Mouse (Mus musculus) left cerebral cortex, adult 2 months (tissue): Measurements from ENCODE around the gene Slc25a5. TPM values are rescaled to one million over a fixed set of nuclear protein-coding genes. Genes with fewer than 3 reads are reported as not detected.

Experiments
- DNase-seq, 2 experiments: peaks; one replicate each; pipeline ENCODE4 v3.0.0; 2021 to 2022; ENCODE audit warnings: low spot score in 2 of 2, mixed read lengths in 1 of 2; ENCODE audit errors: extremely low spot score in 1 of 2
- H3K27ac ChIP-seq: fragments of 200-600 bp; 2 replicates; pipeline ENCODE4 v1.8.1; 2022
- H3K4me3 ChIP-seq: fragments of 200-600 bp; 2 replicates; pipeline ENCODE4 v1.8.1; 2022
- CTCF ChIP-seq: fragments of 200-600 bp; IDR thresholded peaks from 2 replicates; pipeline ENCODE4 v1.8.1; 2022; ENCODE audit warnings: antibody characterized with exemption, mild to moderate bottlenecking, moderate library complexity
- intact Hi-C: fragments of 180-260 bp; cut with DNase I; formaldehyde crosslinking; loops from one replicate; pipeline ENCODE4 v1.15.1; 2025
- long read RNA-seq, 2 experiments: library from polyadenylated mRNA; stranded (forward); transcript quantifications; one replicate each; pipeline ENCODE4 v2.0.0; 2021; ENCODE audit warnings: borderline mapping rate in 2 of 2
- total RNA-seq, 2 experiments: library from RNA; stranded (reverse); gene quantifications; 2 replicates each; pipeline ENCODE4 v1.2.3; 2021

Gene Slc25a5
- total RNA-seq = 100 to 1,000 TPM; 302 to 310 TPM
- long read RNA-seq, experiment 1, transcript Slc25a5-201 (4 exons, 1,240 nt) = major isoform, 274 of 997 reads
- long read RNA-seq, experiment 1, partial matches to known transcripts = 5 of 997 reads
- long read RNA-seq, experiment 1, other reads (novel, unspliced or antisense) = 718 of 997 reads
- long read RNA-seq, experiment 2, transcript Slc25a5-201 (4 exons, 1,240 nt) = major isoform, 197 of 507 reads
- long read RNA-seq, experiment 2, partial matches to known transcripts = 1 of 507 reads
- long read RNA-seq, experiment 2, other reads (novel, unspliced or antisense) = 308 of 507 reads

DNA sequence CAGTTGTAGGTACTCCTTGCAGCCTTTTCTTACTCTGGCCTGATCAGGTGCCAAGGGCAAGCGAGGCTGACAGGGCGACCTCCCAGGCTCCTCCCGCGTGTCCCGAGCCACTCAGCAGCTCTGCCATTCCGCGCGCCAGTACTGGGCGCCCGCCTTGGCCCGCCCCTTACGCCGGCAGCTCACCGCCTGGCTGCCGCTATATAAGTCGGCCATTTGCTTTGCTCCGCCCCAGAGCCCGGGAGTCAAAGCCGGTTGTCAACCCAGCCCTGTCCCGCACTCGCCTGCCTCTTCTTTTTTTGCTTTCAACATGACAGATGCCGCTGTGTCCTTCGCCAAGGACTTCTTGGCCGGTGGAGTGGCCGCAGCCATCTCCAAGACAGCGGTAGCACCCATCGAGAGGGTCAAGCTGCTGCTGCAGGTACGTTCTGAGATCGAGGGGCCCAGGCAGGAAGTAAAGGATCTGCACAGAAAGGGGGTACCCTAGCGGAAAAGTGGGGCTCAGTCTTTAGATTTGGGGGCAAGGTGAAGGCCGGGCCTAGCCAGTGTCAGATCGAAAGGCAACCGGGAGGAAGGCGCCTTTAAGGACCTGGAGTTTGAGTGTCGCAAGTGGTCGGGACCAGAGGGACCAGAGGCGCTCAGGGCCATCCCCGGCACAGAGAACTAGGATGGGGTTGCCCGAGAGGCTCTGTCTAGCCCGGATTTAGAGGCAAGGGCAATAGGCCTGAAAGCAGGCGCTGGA, at the start of gene Slc25a5:
TSS of gene Slc25a5 (plus strand) at position 228 of the 739 bp plus-strand sequence.
- H3K4me3 ChIP-seq = peak within 1 kb of the TSS; percentile 71
- peak within 1 kb of the TSS; percentile 93 for H3K27ac ChIP-seq
- no peak for TF ChIP-seq CTCF
- peak; percentile 74 to 83 for DNase-seq
- intact Hi-C loops = loop anchor here (1.0 to 5.0 kb wide), 3 partner anchors 13 to 153 kb away; no protein-coding TSS in a partner anchor

DNA sequence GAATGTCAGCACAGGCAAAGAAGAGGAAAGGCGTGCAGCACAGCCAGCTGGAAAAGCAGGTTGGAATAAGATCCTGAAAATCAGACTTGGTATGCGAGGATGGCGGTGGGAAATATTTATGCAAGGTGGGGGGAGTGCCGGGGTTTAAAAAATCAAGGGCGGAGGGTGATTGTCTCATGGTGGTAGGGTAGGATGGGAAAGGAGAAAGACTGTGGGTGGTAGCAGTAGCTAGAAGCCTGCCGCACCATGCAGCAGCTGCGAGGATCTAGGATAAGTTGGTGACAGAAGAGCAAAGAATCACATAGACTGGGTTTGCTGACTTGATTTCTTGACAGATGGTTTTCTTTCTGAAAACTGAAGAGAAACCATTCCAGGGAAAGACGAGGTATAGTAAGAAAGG, 48.7 kb upstream of the Slc25a5 start:
- TF ChIP-seq CTCF = no peak
- DNase-seq = no peak
- intact Hi-C loops = no loop called here
- Histone ChIP-seq H3K27ac (0 out of 2 replicates have a peak overlapping the region, but pooled peaks have one; percentile 4), H3K4me3 (no peak overlapping the region)

DNA sequence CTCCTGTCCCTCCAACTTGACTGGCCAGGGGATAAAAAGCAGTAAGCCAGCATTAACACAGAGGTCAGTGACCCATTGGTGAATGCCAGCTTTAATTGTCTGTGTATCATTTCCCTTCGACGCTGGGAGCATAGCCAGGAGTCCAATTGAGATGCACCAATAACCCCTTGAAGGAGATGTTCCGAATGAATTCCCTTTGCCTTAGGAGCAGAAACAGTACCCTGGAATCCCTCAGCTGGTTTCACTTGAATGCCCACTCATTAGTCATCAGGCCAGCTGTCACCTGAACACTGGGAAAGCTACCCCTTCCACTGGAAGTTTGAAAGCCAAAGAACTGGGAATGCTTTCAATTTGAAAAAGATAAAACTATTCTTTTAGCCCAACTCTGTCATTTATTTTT, 46.9 kb upstream of the Slc25a5 start:
- no peak overlapping the region for H3K4me3 ChIP-seq
- no peak for TF ChIP-seq CTCF
- peak overlapping the region; percentile 21; the same call in 1 of the 2 replicates for H3K27ac ChIP-seq
- intact Hi-C loops = no loop called here
- DNase-seq = no peak

DNA sequence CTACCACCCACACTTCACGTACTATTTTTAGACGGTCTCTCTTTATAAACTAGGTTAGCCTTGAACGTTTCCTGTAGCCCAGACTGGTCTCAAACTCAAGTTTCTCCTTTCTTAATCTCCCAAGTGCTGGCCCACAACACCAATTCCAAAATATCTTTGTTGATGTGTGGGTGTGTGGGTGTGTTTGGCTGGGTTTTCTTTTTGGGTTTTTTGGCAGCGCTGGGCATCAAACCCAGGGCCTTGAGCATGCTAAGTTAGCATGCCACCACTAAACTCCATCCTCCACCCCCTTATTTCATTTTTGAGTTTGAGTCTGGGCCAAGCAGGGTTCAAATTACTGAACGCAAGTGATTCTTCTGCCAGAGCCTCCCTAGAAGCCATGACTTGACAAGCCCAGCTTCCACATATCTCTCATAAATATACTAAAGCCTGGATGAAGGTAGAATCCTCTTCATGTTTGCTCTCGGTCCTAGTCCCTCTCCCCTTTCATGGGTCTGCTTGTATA, 46.1 kb upstream of the Slc25a5 start:
- no peak overlapping the region for H3K4me3 ChIP-seq
- no peak for TF ChIP-seq CTCF
- H3K27ac ChIP-seq = no peak overlapping the region; the same call in 1 of the 2 replicates
- no peak for DNase-seq
- intact Hi-C loops = no loop called here

DNA sequence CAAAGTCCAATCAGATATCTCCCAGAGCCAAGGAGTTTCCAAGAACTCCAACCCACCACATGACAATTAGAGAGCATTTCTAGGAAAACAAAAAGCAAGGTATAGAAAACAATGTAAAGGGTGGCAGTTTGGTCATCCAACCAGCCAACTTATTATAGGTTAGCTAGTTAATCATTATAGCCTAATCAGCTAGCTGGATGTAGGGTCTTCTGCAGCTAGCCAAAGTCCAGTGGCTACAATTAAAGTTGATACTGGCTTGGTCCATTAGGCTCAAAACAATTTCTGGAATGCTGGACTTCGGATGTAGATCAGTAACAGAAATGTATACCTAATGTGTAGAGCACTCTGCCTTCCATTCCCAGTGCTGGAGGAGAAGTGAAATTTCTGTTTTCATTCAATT, 44.9 kb upstream of the Slc25a5 start:
- no peak for TF ChIP-seq CTCF
- no peak overlapping the region for H3K27ac ChIP-seq
- intact Hi-C loops = no loop called here
- no peak for DNase-seq
- H3K4me3 ChIP-seq = no peak overlapping the region

DNA sequence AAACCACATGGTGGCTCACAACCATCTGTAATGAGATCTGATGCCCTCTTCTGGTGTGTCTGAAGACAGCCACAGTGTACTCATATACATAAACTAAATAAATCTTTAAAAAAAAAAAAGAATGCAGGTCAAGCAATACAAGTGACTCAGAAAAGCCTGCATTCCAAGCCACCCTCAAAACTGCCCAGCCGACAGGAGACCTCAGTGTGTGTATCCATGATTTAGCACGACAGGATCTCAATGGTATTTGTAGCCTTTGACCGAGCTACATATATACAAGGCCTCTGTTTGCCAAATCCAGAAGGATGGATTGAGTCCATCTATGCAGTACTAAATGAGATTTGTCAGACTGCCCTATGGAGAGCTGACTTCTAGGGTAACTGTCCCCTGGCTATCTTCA, 42.9 kb upstream of the Slc25a5 start:
- H3K27ac ChIP-seq = no peak overlapping the region
- no peak overlapping the region for H3K4me3 ChIP-seq
- intact Hi-C loops = no loop called here
- TF ChIP-seq CTCF = no peak
- DNase-seq = no peak

DNA sequence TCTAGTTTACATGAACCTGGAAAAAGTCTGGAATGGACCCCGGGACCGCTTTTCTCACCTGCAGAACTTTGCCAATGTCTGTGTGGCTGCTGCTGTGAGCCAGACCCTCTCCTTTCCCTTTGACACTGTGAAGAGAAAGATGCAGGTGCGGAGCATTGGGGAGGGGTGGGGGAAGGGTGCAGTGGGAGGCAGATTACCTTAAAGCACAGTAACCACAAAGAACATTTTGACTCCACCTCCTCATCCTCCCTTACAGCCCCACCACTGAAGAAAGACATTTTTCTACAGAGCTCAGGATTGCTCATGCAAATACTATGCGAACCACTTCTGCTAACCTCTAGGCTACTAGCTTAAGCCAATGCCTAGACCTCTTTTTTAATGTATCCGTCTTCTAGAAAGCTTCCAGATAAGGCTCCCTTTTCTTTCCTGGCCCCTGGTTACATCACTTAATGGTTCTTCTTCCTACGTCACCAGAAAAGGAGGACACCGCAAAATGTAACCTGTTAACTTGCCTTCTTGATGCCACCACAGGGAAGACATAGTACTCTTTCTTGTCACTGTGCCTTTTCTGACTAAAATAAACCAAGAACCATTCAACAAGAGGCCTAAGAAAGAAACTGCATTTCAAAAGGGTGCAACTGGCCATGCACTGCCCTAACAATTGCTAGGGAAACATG, 37.5 kb upstream of the Slc25a5 start:
- TF ChIP-seq CTCF = no peak
- no peak for DNase-seq
- no peak overlapping the region for H3K27ac ChIP-seq
- intact Hi-C loops = no loop called here
- H3K4me3 ChIP-seq = no peak overlapping the region

DNA sequence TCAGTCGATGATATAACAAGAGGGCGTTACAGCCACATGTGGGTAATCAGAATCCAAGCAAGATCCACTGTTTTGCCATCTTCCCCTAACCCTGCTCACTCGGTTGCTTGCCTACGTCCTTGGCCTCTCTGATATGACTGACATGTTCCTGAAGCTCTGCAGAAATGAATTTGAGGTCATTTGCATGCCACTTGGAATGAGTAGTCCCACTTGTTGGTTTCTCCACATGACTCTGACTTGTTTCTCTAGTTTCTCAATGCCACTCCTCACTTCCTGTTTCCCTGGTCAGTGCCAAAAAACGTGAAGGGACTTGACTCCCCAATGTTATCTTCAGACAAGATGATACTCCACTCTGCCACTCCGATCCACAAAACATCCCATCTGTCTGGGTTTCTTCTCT, 36.9 kb upstream of the Slc25a5 start:
- no peak for TF ChIP-seq CTCF
- intact Hi-C loops = no loop called here
- no peak overlapping the region for H3K27ac ChIP-seq

DNA sequence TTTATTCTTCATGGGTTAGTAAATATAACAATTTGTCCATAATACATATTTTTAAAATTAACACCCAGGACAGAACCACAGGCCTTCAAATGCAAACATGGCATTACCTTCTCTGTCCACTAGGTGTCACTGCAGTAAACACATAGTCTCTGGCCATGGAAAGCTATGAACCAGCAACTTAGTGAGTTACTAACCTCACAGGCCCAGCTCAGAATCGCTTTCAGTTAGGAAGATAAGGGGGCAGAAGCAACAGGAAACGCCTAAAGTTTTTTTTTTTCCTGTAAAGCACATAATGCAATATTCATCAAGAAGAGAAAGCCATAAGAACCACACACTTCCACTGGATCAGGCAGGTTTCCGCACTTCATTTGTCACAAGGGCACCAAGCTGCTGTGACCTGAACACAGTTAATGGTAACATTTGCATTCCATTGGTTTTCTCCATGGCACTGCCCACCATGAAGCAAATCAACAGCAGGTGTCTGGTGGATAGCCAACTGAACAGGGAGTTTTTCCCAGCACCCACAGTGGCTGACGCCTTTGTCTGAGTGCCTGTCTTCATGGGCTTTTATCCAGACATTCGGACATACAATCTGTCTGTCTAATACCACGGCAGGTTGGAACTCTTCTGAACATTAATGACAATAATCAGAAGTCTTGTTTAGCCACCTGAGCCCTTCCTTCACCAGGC, 34.4 kb upstream of the Slc25a5 start:
- intact Hi-C loops = loop anchor here (2.0 to 5.0 kb wide), 4 partner anchors 36 to 311 kb away; partner anchors contain the start of gene Slc25a5
- DNase-seq = peak; percentile 24 to 32
- Histone ChIP-seq H3K4me3 (no peak overlapping the region), H3K27ac (no peak overlapping the region)
- TF ChIP-seq CTCF = peak; percentile 90

More for the DNA sequence above, 36.9 kb upstream of the Slc25a5 start:
- H3K4me3 ChIP-seq = no peak overlapping the region
- no peak for DNase-seq

DNA sequence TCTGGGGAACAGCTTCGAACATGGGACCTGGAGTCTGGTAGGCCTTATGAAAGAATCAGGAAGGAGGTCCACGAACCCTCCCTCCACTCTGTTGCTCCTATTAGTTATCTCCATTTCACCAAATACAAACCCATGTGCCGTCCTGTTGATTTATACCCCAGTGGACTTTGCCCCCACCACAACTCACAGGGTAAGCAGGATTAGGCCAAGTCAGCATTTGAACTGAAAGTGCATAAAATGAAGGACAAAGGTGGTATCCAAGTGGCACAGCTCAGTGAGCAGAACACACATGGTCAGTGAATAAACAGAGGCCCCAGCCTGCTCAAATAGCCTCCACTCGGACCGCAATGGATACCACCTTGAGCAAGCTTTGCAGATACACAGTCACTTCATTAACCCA, 33.2 kb upstream of the Slc25a5 start:
- intact Hi-C loops = loop anchor here (5.0 kb wide), 3 partner anchors 35 to 310 kb away; partner anchors contain the start of gene Slc25a5
- Histone ChIP-seq H3K27ac (no peak overlapping the region), H3K4me3 (no peak overlapping the region)
- no peak for TF ChIP-seq CTCF
- DNase-seq = no peak

DNA sequence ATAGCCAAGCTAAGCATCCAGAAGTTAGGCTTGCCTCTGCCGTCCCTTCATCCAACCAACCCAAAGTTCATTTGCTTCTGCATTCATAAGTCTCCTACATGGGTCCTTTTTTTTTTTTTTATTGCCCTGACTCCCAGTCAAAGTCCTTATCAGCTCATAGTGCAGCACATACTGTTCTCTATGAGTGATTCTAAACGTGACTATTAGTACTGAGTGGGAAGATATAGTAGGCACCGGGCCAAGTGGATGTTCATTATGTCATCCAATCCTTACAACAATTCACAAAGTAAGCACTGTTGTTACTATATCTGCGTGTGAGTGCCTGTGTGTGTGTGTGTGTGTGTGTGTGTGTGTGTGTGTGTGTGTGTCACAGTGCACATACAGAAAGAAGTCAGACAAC, 32.6 kb upstream of the Slc25a5 start:
- no peak for TF ChIP-seq CTCF
- intact Hi-C loops = loop anchor here (5.0 kb wide), 3 partner anchors 34 to 309 kb away; partner anchors contain the start of gene Slc25a5
- no peak overlapping the region for H3K4me3 ChIP-seq
- no peak overlapping the region for H3K27ac ChIP-seq
- DNase-seq = no peak
